Mouse (Mus musculus): ENCODE measurements at regions not wholly inside any gene's neighbourhood (a gene's known extent, or its start where the extent isn't known, plus 50 kb on each side); places are given as distances from the start of the nearest gene placed in this dataset.
"Not testable (repeated sequence)": the region's sequence is repeated elsewhere in the genome, so short reads cannot be mapped to it uniquely, and the experiment has no call there.

DNA sequence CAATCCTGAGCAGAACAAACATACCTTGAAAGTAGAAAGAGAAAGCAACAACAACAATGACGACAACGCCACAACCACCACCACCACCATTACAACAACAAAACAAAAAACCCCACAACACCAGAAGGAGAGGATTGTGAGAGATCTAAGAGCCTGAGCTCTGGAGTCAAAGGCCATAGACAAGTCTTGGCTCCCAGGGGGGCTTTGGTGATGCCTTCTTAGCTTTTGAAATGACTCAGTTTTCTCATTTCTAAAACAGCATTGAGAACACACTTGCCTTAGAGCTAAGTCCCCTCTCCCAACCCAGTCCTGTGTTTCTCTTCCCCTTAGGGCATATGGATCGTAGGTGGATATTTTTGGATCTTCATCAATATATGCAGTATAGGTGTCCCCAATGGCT lies 112.2 kb downstream of the Kif20b start:
- DNase-seq, result no peak

DNA sequence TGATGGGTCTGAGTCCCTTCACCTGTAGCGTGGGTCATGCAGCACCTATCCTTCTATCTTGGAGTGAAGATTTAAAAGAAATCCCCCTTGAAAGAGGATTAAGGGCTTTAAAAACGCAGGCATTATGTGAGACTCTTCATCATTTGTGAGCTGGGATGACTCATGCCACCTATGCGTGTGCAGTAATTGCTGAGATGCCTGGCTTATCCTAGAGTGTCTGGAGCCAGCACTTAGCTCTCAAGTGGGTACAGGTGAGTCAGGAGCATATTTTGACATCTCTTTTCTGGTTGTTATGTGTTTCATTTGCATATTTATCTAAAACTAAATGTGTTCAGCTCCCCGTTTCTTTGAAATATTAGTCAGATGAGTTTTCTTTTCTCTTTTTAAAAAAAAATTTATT lies 123.4 kb downstream of the Kif20b start:
- DNase-seq, result peak; percentile 38

DNA sequence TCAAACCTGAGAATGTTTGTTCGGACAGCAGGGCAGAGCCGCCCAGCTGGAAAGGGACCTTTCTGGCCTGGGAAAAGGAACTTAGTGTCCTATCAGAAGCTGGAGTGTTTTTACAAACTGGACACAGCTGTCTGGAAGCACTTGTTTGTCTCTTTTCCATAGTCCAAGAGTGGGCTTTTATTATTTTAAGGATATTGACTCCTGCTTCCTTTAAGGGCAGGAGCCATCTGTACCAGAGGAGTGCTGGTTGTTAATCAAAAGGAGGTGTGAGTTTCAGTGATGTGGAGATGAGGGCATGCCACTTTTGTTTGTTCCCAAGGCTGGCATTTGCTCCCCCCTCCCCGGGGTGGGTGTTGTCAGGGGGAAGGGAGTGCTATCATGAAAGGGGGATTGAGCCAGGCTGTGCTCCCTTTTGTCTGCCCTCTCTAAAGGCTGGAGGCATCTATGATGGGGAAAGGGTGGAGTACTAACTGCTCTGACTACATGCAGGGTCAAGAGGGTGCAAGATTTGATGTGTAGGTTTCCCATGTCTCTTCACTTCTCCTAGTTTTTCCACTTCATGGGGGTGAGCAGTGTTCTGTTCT lies 144.3 kb downstream of the Kif20b start:
- DNase-seq, result no peak

DNA sequence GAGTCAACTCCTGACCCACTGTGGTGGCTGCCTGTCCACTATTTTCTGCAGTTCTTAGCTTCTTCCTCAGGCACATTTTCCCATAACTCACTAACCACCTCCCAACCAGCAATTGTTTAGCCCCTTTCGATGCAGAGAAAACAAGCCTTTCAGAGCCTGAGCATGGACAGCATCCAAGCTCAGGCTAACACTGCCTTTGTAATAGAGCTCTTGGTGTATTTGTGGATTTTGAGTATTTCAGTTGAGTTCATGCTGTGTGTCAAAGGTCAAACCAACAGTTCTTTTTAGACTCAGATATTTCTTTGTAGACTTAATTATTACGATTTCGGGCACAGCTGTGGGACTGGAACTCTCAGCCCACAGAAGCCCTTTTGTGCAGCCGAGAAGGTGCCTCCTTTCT lies 159.0 kb downstream of the Kif20b start:
- DNase-seq, result no peak

DNA sequence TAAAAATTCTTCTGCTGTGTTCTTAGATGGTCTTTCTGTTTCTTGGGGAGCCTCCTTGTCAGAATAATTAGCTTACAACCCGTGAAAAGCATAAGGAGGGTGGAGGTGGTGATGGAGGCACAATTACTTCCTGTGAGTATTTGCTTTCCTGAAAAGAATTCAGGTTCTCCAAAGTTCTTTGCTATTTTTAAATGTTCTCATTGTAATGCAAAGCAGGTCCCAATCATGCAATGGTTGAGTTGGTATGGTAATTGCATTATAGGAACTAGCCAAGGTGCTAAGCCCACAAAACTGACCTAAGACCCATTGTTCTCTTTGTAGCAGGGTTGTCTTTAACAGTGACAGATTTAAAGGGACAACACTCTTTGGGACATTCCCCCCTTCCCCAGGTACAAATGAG lies 179.1 kb downstream of the Kif20b start:
- DNase-seq, result no peak

DNA sequence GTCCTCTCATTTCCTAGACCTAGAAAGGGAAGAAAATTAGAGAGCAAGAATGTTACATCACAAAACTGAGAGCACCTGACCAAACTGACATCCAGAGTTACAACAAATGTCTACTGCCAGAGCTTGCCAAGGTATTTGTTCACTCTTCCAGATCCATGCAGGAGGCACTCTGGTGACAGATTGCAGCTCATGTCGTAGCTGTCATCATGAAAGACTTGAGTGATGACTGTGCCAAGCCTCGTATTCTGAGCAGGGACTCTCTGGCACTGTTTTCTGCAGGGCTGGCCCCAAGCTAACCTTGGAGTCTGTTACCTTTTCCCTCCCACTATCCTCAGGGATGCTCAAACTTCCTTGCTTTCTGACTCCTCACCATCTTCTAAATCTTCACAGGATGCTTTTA lies 192.2 kb downstream of the Kif20b start:
- DNase-seq, result no peak

DNA sequence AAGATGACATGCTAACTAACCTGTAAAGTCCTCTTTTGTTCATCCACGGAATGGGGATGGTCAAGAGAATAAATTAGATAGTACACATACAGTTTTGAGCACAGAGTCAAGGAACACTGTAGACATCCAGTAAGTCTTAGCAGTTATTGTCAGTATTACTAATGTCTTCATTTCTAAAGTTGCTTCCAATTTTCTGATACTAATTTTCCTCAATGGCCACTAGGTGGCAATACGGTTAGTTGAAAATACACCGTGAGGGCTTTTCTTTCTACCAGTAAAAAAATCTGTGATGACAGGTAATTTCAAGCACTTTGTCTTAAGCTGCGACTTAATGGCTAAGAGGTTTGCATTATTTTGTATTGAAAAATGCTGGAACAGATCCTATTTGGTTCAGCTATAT lies 203.1 kb downstream of the Kif20b start:
- no peak for DNase-seq

DNA sequence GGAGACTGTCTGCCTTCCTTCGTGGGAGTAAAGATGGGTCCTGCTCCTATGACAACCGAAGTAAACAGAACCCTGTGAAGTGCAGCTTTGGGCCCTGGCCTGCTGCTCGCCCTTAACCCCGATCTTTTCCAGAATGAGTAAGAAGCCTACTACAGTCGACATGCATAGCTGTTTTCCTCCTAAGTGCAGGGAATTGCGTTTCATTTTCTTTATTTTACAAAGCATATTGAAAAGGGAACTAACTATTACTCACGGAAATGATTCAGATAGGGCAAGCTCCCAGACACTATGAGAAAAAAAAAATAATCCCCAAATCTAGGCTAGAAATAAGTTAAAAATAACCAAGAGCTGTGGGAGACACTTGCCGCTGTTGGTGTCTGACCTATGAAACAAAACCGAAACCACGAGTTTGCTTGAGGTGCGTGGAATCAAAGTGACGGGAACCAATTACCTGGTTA lies 204.5 kb downstream of the Kif20b start:
- DNase-seq, result no peak

DNA sequence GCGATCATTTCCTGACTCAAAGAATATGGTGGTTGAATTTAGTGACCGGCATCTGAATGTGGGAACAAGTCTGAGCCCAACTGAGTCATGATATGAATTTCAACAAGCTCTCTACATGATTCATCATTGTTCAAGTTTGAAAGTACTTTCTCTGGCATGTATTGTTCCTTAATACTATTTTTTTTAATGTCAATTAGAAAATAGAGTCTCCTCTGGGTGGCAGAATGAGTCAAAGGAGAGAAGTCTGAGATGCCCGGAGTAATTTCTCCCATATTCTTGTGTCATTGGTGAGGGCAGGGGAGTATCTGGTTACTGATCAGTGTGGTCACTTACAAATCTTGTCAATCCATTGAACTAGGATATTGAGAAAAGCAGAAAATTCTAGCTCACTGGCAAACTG lies 205.9 kb downstream of the Kif20b start:
- DNase-seq, result no peak

DNA sequence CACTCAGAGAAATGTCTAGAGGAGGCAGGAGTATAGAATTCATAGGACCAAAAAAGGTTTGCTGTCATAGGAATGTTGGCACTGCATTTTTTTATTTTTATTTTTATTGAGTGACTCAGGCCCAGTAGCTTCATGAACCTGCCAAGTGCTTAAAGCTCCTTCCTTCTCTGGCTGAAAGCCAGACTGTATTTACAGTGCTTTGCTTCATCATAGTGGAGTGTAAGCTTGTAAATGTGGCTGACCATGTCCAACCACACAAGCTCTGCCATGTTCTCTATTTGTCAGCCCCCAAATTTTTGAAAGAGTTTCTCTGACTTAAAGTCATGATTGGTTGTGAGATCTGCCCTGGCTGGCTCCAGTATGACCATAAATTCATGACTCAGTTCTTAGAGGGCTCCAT lies 221.0 kb downstream of the Kif20b start:
- DNase-seq, result no peak

DNA sequence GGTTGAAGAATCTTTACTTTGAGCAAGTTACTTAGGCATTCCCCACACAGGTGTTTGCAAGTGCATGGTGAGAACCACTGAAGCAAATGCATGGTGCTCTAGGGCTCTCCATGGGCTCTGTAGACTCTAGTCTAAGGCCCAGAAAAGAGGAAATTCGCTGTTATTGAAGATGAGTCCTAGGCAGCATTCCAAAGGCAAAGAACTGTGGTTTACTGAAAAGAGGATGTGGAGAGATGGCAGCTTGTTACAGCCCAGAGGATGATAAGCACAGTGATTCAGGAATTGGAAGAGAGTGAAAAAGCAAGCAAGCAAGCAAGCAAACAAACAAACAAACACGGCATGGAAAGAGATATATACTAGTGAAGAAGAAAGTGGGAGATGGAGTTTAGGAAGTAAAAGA lies 221.6 kb downstream of the Kif20b start:
- DNase-seq, result peak; percentile 1

DNA sequence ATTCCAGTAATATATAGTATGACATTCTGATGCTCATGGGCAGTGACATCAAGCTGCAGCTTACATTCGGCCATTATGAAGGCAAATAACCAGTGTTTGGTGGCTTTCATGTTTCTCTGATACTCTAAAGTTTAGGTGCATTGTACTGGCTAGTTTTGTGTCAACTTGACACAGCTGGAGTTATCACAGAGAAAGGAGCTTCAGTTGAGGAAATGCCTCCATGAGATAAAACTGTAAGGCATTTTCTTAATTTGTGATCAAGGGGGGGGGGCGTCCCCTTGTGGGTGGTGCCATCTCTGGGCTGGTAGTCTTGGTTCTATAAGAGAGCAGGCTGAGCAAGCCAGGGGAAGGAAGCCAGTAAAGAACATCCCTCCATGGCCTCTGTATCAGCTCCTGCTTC lies 227.3 kb downstream of the Kif20b start:
- DNase-seq, result not testable (repeated sequence)

DNA sequence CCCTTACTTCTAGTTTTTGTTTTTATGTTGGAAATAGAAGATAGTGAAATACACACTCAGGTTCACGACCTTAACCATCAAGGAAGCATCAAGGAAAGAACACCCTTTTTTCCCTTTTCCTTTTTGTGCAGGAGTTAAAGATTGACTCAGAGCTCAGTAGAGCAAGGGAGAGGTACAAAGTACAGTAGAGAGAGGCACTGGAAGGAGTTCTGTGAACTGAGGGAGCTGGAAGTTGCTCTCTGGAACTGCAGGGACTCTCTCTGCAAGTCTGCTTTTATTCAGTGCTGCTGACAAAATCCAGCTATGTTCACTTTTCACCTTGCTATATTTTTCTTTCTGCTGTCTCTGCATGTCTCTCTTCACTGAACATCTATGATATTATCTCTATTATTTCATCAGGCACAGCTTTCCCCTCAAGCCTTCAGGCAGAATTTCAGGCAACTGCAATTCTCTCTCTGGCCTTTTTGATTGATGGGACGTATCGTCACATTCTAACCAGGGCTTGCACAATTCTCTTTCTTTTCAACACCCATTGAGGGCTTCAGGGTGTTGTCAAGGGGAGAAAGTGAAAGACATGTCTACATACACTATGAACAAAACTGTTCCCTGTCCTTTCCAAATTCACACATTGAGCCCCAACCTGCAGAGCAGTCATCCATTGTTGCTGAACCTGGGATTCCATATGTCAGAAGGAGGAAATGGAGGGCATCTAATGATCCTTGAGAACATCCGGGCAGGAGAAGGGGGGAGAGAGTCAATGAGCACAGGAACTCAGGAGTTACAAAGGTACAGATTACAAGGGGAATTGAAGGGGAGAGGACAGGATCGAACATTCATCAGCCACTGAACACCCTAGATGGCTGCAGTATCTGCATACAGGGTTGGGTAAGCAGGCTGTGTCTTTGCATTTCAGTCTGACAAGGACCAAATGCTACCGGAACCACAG lies 228.9 kb downstream of the Kif20b start:
- DNase-seq, result no peak

DNA sequence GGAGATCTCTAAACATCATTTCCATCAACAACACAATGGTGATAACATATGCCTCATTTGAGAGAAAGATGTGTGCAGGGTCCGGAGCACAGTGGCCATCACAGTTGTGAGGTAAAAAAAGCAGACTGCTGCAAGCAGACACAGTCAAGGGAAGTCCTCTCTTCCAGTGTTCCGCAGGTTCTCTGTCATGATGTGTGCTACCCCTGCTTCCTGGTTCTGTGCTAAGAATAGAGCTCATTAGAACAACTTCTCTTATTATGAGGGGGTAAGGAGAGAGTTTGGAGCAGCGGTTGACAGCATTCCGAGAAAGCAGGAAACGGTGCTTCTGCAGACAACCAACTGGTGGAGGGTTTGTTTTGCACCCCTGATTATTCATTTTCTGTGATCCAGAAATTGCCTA lies 229.7 kb downstream of the Kif20b start:
- DNase-seq, result no peak

DNA sequence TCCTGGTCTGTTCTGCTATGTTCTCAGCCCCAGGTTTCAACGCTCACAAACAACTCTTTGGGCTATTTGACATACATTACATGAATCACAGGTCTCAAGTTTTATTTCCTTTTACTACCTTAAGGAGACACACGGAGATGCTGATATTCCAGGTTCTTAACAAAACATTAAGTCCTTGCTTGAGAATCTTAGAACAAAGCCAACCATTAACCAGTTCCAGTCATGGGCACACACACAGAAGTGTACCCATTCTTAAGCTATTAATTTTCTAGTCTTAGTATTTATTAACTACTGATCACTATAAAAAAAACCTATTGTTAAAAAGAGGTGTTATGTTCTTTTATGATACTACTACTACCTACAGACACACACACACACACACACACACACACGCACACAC lies 235.7 kb downstream of the Kif20b start:
- no peak for DNase-seq

DNA sequence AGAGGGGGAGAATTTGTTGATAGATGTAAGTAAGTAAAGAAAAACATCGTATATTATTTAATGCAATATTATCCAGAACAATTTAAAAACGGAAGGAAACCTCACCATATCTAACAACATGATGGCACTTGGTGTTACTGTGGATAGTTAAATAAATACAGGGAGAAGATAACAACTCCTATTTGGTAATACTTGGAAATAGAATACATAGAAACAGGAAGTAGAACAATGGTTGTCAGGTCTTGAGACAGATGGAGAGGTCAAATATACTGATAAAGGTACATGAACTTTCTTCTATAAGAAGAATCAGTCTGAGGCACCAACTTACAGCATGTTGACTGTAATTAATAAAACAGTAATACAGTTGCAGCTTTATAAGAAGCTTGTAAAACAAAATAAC lies 242.6 kb downstream of the Kif20b start:
- no peak for DNase-seq

DNA sequence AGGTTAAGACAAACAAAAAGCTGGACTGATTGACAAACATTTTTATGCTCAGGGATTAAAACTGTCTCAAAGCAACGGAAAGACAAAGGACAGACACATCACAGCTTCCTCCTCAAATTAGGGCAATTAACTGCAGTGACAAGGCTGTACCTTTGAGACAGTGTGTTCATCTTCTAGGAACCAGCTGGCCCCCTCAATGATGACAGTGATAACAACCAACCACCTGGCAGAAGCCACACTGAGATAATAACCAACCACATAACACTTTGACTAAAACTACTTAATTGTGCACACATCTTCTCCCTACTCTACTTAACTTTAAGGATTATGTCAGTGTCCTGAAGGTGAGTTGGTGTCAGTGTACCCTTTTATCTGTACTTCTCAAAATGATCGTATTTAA lies 248.4 kb downstream of the Kif20b start:
- DNase-seq, result no peak

DNA sequence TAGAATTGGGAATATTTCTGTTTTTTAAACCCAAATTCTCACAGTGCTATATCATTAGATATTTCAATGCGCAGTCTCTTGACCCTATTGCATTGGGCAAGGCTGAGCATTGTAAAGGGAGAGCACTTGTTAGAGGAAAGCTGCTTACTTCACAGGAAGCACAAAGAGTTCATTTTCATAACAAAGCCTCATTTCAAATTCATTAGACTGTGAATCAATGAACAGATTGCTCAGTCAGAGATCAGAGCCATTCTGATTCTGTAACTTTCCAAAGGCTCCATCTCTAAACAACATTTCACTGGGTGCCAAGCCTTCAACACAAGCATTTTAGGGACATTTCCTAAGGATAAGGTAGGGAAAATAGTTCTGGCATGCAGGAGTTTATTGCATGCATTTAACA lies 257.9 kb downstream of the Kif20b start:
- no peak for DNase-seq

DNA sequence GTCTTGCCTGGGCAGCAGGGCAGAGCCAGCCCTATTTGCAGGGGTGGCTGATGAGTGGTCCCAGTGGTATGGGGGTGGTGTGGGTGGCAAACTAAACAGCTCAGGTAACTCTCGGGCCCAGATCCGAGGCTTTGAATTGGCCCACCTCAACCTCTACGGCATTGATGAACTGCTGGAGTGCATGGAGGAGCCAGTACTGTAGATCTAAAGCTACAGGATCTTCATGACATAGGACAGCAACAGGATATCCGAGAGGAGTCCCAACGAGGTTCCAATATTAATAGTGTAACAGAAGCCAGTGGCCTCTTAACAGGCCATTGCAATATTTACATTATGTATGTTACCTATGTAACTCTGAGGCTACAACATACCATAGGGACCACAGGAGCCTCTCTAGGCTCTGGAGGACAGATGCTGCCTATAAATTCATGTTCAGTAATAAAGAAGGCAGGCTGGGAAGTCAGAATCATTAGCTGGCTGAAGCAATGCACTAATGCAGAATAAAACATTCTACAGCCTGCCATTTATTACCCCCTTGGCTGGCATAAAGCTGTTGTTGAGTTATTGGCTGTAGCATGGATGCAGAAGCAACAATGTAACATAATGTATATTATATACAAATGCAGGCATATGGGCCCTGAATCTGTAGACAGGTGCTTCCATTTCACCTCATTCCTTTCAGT lies 283.5 kb downstream of the Kif20b start:
- DNase-seq, result no peak

DNA sequence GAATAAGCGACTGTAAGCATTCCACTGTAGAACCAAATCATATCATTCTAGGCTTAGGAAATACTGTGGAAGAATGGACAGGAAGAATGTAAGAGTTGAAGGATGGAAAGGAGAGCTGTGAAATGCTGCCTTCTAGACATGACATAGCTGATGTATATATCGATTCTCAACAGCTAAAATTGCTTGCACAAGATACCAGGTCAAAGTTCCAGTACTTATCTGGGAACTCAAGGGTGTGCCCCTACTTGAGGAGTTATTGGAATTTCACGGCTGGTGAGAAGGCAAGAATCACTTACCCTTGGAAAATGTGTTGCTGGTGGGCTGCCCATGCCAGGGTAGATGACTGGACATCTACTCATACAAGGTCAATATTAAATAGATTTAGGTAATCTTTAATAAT lies 322.0 kb downstream of the Kif20b start:
- DNase-seq, result no peak

DNA sequence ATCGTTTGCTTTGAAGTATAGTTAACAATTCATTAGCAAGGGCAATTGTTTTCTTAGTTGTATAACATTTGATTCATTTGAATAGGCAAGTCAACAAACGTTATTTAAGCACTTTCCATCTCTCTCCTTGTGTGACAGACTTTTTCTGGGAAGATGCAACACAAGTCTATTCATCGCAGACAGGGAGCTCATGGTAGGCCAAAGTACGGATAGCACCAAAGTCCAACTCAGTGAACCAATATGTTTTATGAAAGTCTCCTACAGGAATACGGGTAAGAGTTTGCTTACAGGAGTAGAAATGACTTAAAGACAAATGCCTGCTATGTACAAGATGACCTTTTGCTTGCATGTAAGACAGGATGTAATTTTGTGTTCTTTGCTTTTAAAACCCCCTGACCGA lies 325.4 kb downstream of the Kif20b start:
- DNase-seq, result no peak

DNA sequence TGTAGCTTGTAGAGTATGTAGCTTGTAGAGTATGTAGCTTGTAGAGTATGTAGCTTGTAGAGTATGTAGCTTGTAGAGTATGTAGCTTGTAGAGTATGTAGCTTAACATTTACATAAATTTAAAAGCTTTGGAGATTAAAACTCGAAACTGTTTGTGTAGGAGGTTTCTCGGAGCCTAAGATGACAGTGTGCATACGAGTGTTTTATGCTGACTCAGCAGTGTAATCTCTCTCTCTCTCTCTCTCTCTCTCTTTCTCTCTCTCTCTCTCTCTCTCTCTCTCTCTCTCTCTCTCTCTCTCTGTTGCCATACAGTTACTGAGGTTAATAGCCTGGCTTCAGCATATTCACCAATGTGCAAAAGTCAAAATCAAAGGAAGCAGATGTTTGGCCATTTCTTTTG lies 336.5 kb downstream of the Kif20b start:
- DNase-seq, result not testable (repeated sequence)

DNA sequence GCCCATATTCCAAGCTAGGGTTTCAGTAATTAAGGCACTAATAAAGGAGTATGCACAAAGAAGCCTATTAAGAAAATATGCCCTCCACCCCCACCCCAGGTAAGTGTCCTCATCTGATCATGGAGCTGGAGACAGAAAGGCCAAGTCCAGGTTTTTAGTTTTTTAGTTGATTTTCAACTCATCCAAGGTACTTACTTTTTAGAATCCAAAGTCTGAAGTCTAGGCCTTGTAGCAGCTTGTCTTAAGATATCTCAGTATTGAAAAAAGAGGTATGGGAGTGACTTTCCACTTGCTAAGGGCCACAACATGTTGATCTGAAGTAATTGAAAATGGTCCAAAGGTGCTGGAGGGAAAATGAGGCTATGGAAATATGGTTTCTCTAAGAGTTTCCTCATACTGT lies 340.9 kb downstream of the Kif20b start:
- DNase-seq, result no peak

DNA sequence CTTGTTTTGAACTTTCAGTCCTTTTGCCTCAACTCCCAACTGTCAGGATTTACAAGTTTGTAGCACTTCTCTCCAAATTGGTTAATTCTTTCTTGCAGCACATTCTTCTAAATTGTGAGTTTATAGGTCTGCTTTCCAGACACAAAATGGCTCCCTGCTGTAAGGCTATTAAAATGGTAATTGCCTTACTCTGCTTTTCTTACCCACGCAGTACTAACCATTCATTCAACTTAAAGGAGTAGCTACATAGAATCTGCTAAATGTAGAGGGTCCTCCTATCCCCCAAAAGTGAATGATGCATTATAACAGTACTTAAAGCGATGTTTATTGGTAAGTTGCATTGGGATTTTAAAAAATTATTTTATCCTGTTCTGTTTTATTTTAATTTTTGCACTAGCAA lies 356.2 kb downstream of the Kif20b start:
- DNase-seq, result no peak
